9 mouse cellular contexts compared by ENCODE assay signal in the genomic region with DNA sequence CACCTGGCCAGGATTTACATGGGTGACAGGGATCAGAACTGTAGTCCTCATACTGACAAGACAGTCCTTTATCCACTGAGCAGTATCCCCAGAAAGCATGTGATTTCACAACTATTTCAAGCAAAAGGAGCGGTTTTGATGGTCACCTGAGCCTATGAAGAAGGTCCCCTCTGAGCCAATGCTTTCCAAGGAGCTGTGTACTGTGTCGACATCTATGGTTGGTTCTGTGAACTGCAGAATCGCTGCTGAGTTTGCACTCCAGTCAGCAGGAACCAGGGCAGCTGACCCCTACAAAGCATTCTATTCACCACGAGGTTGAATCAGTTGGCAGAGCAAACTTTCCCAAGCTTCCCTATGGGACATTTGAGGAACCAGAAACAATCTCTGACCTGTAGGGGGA. TPM values are rescaled to one million over a fixed set of nuclear protein-coding genes. Genes with fewer than 3 reads are reported as not detected.
DNase-seq lines count a peak whose midpoint lies in the region; ATAC-seq and TF ChIP-seq lines count a peak whose summit lies in the region.
"Had no signal": no experiment of that assay in that cellular context is flagged by ENCODE, and none has a peak within 500 bp of the region (broad histone marks: within the 10 kb centered on the region; RNA-seq: fewer than 3 reads in every experiment).

No protein-coding gene starts in this region.

- H3K4me3 ChIP-seq in heart, postnatal 0 days (ENCODE audit: low read depth, low read length): no peak overlapping the region
- H3K4me3 ChIP-seq in heart, embryonic 10.5 days: no peak overlapping the region
- H3K4me3 ChIP-seq in ES-E14 (ENCODE audit: insufficient read depth in 1 of 2, low read depth in 1 of 2, low read length in 2 of 2, poor library complexity in 1 of 2, severe bottlenecking in 1 of 2): no peak overlapping the region
- no peak overlapping the region for H3K4me3 ChIP-seq in stomach, postnatal 0 days (ENCODE audit: low read depth, low read length)
- H3K4me3 ChIP-seq: limb, embryonic 12.5 days had no signal

- no peaks in the 10 kb centered on the region for H3K4me1 ChIP-seq in heart, postnatal 0 days (ENCODE audit: control insufficient read depth, insufficient read depth)
- no peaks in the 10 kb centered on the region for H3K4me1 ChIP-seq in heart, embryonic 10.5 days
- no peaks in the 10 kb centered on the region for H3K4me1 ChIP-seq in ES-E14 (ENCODE audit: control insufficient read depth in 2 of 2, insufficient read depth in 2 of 2, low read length in 2 of 2, poor library complexity in 1 of 2)
- H3K4me1 ChIP-seq in stomach, postnatal 0 days (replicated peaks; ENCODE audit: control insufficient read depth, insufficient read depth): no peaks in the 10 kb centered on the region

- H3K9ac ChIP-seq in heart, postnatal 0 days (replicated peaks; ENCODE audit: low read depth, low read length): no peak overlapping the region
- no peak overlapping the region for H3K9ac ChIP-seq in ES-E14 (ENCODE audit: insufficient read depth, low read depth, low read length, poor library complexity, severe bottlenecking)
- no peak overlapping the region for H3K9ac ChIP-seq in stomach, postnatal 0 days (ENCODE audit: low read length)
- H3K9ac ChIP-seq: limb, embryonic 12.5 days had no signal

- H3K27ac ChIP-seq in heart, postnatal 0 days (ENCODE audit: low read depth): no peak overlapping the region
- H3K27ac ChIP-seq in heart, embryonic 10.5 days: no peak overlapping the region
- H3K27ac ChIP-seq in ES-E14 (ENCODE audit: insufficient read depth, low read depth, low read length, poor library complexity, severe bottlenecking): no peak overlapping the region
- no peak overlapping the region for H3K27ac ChIP-seq in stomach, postnatal 0 days (replicated peaks)
- H3K27ac ChIP-seq: limb, embryonic 12.5 days had no signal

- peak; percentile 43 for DNase-seq in heart, postnatal 0 days (ENCODE audit: low spot score)
- no peak for DNase-seq in heart, embryonic 10.5 days (ENCODE audit: low spot score)
- DNase-seq in ES-E14 (ENCODE audit: low read depth, low spot score): peak; percentile 44
- peak; percentile 61 for DNase-seq in embryo, embryonic 9.5 days (ENCODE audit: extremely low spot score)
- DNase-seq in hindlimb bud, embryonic 11.5 days (ENCODE audit: extremely low spot score, low read depth, low spot score): peak; percentile 33
- peak; percentile 52 for DNase-seq in stomach, postnatal 0 days (ENCODE audit: low spot score)
- DNase-seq in gastrocnemius, postnatal 25 days: no peak

- in situ Hi-C loops in ES-E14 (cut with MboI; ENCODE audit: low sequenced_read_pairs in 2 of 2, unreplicated experiment in 2 of 2): loop anchor here (5.0 to 25.0 kb wide), 2 partner anchors 172 to 577 kb away; no protein-coding TSS in a partner anchor

- no peak overlapping the region for H3K4me2 ChIP-seq in heart, postnatal 0 days (ENCODE audit: low read depth, low read length)
- no peak overlapping the region for H3K4me2 ChIP-seq in stomach, postnatal 0 days (replicated peaks; ENCODE audit: low read depth)
- H3K4me2 ChIP-seq: limb, embryonic 12.5 days had no signal

- peak; percentile 85 for TF ChIP-seq CTCF in heart, postnatal 0 days (IDR thresholded peaks at IDR 0.05; ENCODE audit: low read depth)
- peak; percentile 88 for TF ChIP-seq CTCF in stomach, postnatal 0 days (IDR thresholded peaks at IDR 0.05; ENCODE audit: low read depth)

- WGBS in heart, postnatal 0 days: 4% methylated on average over 4 of the region's 4 CpGs
- 12% methylated on average over 4 of the region's 4 CpGs for WGBS in heart, embryonic 10.5 days
- 3% methylated on average over 4 of the region's 4 CpGs for WGBS in stomach, postnatal 0 days

- no peak for TF ChIP-seq EP300 in heart, postnatal 0 days (IDR thresholded peaks at IDR 0.05; ENCODE audit: low read depth)
- no peak for TF ChIP-seq EP300 in stomach, postnatal 0 days (optimal IDR thresholded peaks at IDR 0.05)

- no peaks in the 10 kb centered on the region for H3K36me3 ChIP-seq in heart, postnatal 0 days (replicated peaks; ENCODE audit: control insufficient read depth, insufficient read depth, low read length)
- H3K36me3 ChIP-seq in heart, embryonic 10.5 days: no peaks in the 10 kb centered on the region
- H3K36me3 ChIP-seq in ES-E14 (ENCODE audit: control insufficient read depth, insufficient read depth, low read length, poor library complexity, severe bottlenecking): no peaks in the 10 kb centered on the region
- H3K36me3 ChIP-seq in stomach, postnatal 0 days (ENCODE audit: control insufficient read depth, insufficient read depth, low read length): no peaks in the 10 kb centered on the region
- H3K36me3 ChIP-seq: limb, embryonic 12.5 days had no signal

- ATAC-seq in heart, postnatal 0 days (ENCODE audit: insufficient read depth, low read depth): no peak
- peak; percentile 60; the same call in 1 of the 2 replicates for ATAC-seq in megakaryocyte progenitor cell, adult 5-6 weeks (replicated peaks; ENCODE audit: poor library complexity)
- no peak; the same call in 1 of the 2 replicates for ATAC-seq in stomach, postnatal 0 days (ENCODE audit: low FRiP score, low TSS enrichment)

- peaks cover 34% of the 10 kb centered on the region for H3K27me3 ChIP-seq in heart, postnatal 0 days (ENCODE audit: control insufficient read depth, insufficient read depth, low read length)
- peaks cover 82% of the 10 kb centered on the region for H3K27me3 ChIP-seq in heart, embryonic 10.5 days (ENCODE audit: insufficient read depth, poor library complexity, severe bottlenecking)
- H3K27me3 ChIP-seq in stomach, postnatal 0 days (ENCODE audit: control insufficient read depth, insufficient read depth, low read length): no peaks in the 10 kb centered on the region

- no peaks in the 10 kb centered on the region for H3K9me3 ChIP-seq in heart, postnatal 0 days (replicated peaks; ENCODE audit: control insufficient read depth, low read length)
- no peaks in the 10 kb centered on the region for H3K9me3 ChIP-seq in heart, embryonic 10.5 days
- H3K9me3 ChIP-seq in ES-E14 (ENCODE audit: control insufficient read depth, insufficient read depth, low read depth, low read length): no peaks in the 10 kb centered on the region
- H3K9me3 ChIP-seq in stomach, postnatal 0 days (ENCODE audit: control insufficient read depth, low read length): no peaks in the 10 kb centered on the region
- H3K9me3 ChIP-seq: limb, embryonic 12.5 days had no signal

TF ChIP-seq in ES-E14, 5 proteins besides CTCF, POLR2A, EP300 and RAD21:
- TF ChIP-seq MAFK (IDR thresholded peaks at IDR 0.05; ENCODE audit: insufficient read depth, low read depth, low read length) (peak; percentile 84), HCFC1 (IDR thresholded peaks at IDR 0.05; ENCODE audit: borderline replicate concordance, insufficient read depth, low read length) (no peak), ZC3H11A (IDR thresholded peaks at IDR 0.05; ENCODE audit: borderline replicate concordance, low read depth, low read length) (peak; percentile 93; the same call in 1 of the 2 replicates)

RNA-seq across cellular contexts. Expression of a gene that starts 8.5 kb away (rescaled TPM):
- not detected in 2 replicates for total RNA-seq in heart, postnatal 0 days (2014; rRNA removed; ENCODE audit: low replicate concordance)
- not detected in 2 replicates for polyA plus RNA-seq in heart, postnatal 0 days (2015; fragmentation: Nextera tagmentation; extraction: Ambion mirVana)
- polyA plus RNA-seq in heart, embryonic 10.5 days (2016; fragmentation: Nextera tagmentation; extraction: Ambion mirVana): not detected in 2 replicates
- not detected in 2 replicates for total RNA-seq in ES-E14 (2012; rRNA removed)
- not detected in 2 replicates for total RNA-seq in megakaryocyte progenitor cell, adult 5-6 weeks (2015)
- total RNA-seq in megakaryocyte progenitor cell, adult 5-6 weeks (2017): not detected in 2 replicates
- not detected in 2 replicates for polyA plus RNA-seq in stomach, postnatal 0 days (2015; fragmentation: Nextera tagmentation; extraction: Ambion mirVana)
- not detected for total RNA-seq in gastrocnemius, postnatal 25 days (2021)
- polyA plus RNA-seq: limb, embryonic 12.5 days had no signal

Comparison
In these comparisons a context has a peak if more than half of its experiments do, and no peak if none do; other contexts are left out.
1. DNase-seq: peak in heart, postnatal 0 days (single experiment), ES-E14 (single experiment), embryo, embryonic 9.5 days (single experiment), hindlimb bud, embryonic 11.5 days (single experiment) and stomach, postnatal 0 days (single experiment); none in heart, embryonic 10.5 days (single experiment) and gastrocnemius, postnatal 25 days (single experiment).